Mouse (Mus musculus) megakaryocyte, embryonic 14.5 days (primary cell): ENCODE measurements at regions not wholly inside any gene's neighbourhood (a gene's known extent, or its start where the extent isn't known, plus 50 kb on each side); places are given as distances from the start of the nearest gene placed in this dataset.

Source experiments
- FLI1 ChIP-seq: IDR thresholded peaks from 2 replicates; pipeline ENCODE4 v1.6.1; 2012; ENCODE audit warnings: low read length, inconsistent platforms, mixed read lengths
- GATA1 ChIP-seq: IDR thresholded peaks from 3 replicates; pipeline ENCODE4 v1.6.1; 2012; ENCODE audit warnings: mixed read lengths, low read length, inconsistent platforms, borderline replicate concordance

DNA sequence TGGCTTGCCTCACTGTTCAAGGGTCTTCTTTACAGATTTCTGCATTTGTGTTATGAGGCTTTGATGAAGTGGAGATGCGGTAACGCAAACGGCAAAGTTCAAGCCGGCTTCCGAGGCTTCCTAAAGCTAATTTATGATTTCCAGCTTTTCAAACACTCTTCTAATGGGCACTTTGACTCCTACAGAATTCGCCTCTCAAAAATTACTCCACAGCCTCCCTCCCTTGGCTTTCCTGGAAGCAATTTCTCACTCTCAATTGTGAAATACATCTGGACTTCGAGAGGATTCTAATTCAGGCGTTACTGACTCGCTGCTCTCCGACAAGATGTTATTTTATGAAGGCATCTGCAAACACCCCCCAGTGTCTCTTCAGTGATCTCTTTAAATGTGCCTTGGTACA is 157.2 kb downstream of the Drd1 start:
- TF ChIP-seq GATA1, result no peak
- TF ChIP-seq FLI1, result no peak
